Mouse (Mus musculus) megakaryocyte, embryonic 14.5 days (primary cell): ENCODE results near the gene Mllt11.

Experiments
- FLI1 ChIP-seq: IDR thresholded peaks from 2 replicates; pipeline ENCODE4 v1.6.1; 2012; ENCODE audit warnings: low read length, inconsistent platforms, mixed read lengths
- GATA1 ChIP-seq: IDR thresholded peaks from 3 replicates; pipeline ENCODE4 v1.6.1; 2012; ENCODE audit warnings: mixed read lengths, low read length, inconsistent platforms, borderline replicate concordance

DNA sequence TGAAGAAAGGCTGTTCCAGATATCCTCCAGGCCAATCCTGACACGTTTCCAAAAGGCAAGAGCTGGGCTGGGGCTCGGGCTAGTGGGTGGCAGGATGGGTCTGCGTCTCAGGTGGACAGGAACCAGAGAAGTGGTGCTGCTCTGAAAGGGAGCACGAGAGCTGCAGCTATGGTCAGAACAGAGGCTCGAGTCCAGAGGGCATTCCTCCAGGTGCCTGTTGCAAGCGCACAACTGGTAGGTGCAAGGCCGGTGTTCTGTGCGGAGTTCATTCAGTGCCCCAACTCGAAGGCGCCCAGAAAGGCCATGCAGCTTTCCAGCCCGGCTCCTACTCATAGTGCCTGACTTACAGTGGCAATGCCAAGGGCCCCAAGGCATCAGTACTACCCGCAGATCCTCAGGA lies 8.0 kb upstream of the Mllt11 start:
- TF ChIP-seq GATA1 (no peak), FLI1 (no peak)
